Mouse (Mus musculus): ENCODE measurements at regions not wholly inside any gene's neighbourhood (a gene's known extent, or its start where the extent isn't known, plus 50 kb on each side); places are given as distances from the start of the nearest gene placed in this dataset.

DNA sequence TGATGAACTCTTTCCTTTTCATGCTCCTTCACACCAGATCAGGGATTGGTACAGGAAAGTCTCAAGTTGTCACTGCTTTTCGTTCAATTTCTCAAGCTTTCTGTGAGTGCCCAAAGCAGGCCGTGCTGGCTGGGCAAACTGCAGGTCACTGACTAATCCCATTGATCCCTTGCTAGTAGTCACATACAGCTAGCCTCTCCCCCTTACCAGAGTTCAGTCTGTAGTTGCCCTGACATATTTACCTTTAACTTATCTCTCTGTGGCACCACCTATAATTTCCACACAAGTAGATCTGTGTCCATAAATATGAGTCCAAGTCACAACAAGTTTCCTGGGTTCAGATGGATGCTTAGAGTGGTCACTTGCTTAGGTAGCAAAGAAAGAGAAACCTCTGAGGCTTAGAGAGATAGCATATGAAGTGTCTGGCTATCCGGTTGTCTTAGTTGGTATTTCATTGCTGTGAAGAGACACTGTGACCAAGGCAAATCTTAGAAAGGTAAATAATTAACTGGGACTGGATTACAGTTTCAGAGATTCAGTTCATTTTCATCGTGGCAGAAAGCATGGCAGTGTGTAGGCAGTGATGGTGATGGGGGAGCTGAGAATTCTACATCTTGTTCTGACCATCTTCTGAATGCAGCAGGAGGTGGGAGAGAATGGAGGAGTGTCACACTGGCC, 362.8 kb upstream of the Pcsk5 start:
- intact Hi-C loops (cut with DNase I): no loop called here
- no peak for DNase-seq (ENCODE audit: low spot score)

DNA sequence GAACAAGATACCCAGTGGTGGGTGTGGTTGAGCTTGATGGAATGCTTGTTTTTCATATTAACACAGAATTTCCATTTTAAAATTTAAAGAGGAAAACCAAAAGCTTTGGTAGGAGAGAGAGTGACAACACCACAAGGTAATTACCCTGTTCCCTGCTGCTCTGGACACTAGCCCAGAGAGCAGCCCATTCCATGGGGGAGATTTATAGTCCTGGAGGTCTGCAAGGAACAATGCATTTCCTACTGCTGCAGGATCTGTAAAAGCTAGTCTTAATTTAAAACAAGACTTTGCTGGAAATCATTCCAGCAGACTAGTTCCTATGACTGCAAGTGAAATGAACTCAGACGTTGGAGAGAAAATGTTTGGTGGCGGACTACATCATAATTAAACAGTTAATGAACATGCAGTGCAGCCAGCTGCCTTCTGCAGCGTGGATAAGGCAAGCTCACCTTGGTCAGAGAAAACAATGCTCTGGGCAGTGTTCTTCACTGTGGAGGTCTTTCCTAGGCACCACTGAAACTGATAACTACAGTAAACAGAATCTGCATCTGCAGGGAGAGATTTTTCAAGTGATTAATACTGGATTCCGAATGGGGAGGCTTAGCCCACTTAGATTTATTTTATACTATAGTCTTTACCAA, 351.8 kb upstream of the Pcsk5 start:
- intact Hi-C loops (cut with DNase I): no loop called here
- DNase-seq (ENCODE audit: low spot score): no peak

- intact Hi-C loops (cut with DNase I): no loop called here
- no peak for DNase-seq (ENCODE audit: low spot score)
Measured at GRCm38 (mm10) chr19:18188122-18188866, 350.9 kb upstream of the Pcsk5 start.

- intact Hi-C loops (cut with DNase I): no loop called here
- DNase-seq (ENCODE audit: low spot score): no peak
Measured at GRCm38 (mm10) chr19:18185767-18186554, 348.5 kb upstream of the Pcsk5 start.

- no peak for DNase-seq (ENCODE audit: low spot score)
- intact Hi-C loops (cut with DNase I): no loop called here
Measured at GRCm38 (mm10) chr19:18185211-18185610, 347.8 kb upstream of the Pcsk5 start.

DNA sequence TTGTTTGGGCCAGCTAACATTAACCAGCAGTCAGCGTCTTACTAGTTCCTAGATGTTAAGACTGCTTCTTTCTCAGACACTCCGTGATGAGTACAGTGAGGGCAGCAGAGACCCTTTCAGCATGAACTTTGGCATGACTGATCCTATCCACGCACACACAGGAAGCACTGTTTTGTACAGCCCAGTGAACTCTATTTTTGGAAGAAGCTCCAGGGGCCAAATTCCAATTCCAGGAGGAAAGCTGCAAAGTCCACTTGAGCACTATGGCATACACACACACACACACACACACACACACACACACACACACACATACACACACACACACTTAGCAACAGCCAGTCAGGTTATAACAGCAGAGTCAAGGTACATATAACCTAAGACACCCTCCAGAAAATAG, 338.8 kb upstream of the Pcsk5 start:
- DNase-seq (ENCODE audit: low spot score): no peak
- intact Hi-C loops (cut with DNase I): no loop called here

DNA sequence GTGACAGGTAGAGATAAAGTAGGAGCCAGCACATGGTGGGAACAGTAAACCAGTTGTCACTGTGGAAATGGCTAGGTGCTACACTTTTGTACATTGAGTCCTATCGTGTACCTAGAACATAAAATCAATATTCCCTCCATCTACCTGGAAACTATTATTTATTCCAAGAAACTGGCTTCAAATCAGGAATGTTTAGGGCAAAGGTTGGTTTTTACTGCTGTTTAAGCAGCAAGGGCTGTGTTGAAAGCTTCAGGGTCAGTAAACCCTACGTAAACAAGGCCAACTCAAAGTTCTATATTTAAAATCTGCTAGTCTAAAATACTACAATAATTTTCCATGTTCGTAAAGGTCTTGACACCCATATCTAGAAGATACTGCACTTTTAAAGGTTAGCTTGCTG, 309.1 kb upstream of the Pcsk5 start:
- no peak for DNase-seq (ENCODE audit: low spot score)
- intact Hi-C loops (cut with DNase I): no loop called here

- intact Hi-C loops (cut with DNase I): no loop called here
- no peak for DNase-seq (ENCODE audit: low spot score)
Measured at GRCm38 (mm10) chr19:18130936-18131335, 293.5 kb upstream of the Pcsk5 start.

GRCm38 (mm10) chr19:18128786-18129185, 291.4 kb upstream of the Pcsk5 start:
- no peak for DNase-seq (ENCODE audit: low spot score)
- intact Hi-C loops (cut with DNase I): no loop called here

DNA sequence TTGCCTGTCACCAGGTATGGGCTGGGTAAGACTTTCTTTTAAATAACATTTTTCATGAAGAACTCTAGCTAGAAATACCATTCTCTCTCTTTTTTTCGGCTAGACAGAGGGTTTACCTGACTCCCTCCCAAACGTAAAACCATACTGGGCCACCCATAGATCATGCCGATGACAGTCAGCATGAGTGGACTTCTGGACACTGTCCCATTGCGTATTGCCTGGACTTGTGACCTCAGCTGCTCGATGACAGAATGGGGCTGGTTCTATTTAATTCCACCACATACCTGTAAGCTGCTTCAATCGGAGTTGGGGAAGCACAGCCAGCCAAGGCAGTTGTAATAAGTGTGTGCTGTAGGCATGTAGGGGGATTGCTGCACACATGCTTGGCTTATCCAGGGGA, 268.8 kb upstream of the Pcsk5 start:
- intact Hi-C loops (cut with DNase I): no loop called here
- DNase-seq (ENCODE audit: low spot score): no peak

- intact Hi-C loops (cut with DNase I): no loop called here
- DNase-seq (ENCODE audit: low spot score): no peak
Measured at GRCm38 (mm10) chr19:18104590-18104989, 267.2 kb upstream of the Pcsk5 start.

DNA sequence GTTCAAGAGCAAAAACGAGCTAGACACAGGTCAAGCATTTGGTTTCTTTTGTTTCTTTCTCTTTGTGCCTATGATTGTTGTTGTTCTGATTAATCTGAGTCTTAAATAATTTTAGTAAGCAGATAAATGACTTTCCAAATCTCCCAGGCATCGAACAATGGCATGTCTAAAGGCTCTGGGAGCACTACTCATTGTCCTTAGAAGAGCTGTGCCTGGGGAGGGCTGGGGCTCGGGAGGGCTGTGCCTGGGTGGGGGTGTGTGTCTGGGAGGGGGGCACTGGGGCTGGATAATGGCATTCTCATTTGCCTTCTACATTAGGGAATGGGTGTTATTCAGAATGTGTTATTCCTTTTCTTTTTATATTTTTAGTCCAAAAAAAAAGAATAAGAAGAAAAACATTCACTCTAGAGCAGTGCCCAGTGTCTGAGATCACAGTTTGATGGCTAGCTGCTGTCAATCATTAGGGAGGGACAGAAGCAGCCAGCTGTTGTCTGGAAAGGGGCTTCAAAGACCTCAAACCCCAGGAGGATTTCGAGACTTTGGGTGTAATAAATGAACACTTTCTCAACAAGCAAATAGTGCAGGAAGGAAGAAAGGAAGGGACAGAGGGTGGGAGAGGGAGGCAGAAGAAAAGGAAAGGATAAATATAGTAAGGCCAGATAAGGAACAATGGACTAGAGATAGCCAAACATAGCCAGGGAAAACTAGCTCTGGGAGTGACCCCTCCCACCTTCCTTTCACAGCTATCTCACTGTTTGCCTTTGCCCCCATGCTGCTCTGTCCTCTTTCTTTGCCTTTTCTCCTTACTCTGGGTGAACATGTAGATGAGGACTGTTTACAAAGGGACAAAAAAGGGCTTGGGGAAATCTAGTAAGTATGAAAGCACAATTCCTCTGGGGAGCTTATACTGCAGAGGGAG, 264.2 kb upstream of the Pcsk5 start:
- intact Hi-C loops (cut with DNase I): no loop called here
- peak; percentile 1 for DNase-seq (ENCODE audit: low spot score)

DNA sequence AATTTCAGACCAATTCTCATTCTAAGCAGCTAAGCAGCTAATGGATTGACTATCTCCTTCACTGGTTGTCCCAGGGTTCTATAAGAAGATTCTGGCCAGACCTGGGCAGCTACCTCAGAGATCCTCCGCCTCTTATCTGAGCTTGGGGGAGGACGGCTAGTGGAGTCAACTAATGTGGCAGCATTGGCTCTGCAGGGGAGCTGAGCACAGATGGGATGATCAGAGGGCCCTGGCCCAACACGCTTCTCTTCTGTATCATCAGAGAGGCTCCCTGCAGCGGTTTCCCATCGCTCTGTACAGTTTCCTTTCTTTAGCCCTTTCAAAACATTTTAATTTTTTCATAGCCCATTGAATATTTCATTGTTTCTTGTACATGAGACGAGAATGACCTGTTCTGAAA, 245.9 kb upstream of the Pcsk5 start:
- intact Hi-C loops (cut with DNase I): no loop called here

GRCm38 (mm10) chr19:18068919-18069318, 231.5 kb upstream of the Pcsk5 start:
- intact Hi-C loops (cut with DNase I): no loop called here
- DNase-seq (ENCODE audit: low spot score): no peak

More for the DNA sequence above, 245.9 kb upstream of the Pcsk5 start:
- DNase-seq (ENCODE audit: low spot score): no peak

GRCm38 (mm10) chr19:18067855-18068494, 230.5 kb upstream of the Pcsk5 start:
- intact Hi-C loops (cut with DNase I): no loop called here
- no peak for DNase-seq (ENCODE audit: low spot score)

DNA sequence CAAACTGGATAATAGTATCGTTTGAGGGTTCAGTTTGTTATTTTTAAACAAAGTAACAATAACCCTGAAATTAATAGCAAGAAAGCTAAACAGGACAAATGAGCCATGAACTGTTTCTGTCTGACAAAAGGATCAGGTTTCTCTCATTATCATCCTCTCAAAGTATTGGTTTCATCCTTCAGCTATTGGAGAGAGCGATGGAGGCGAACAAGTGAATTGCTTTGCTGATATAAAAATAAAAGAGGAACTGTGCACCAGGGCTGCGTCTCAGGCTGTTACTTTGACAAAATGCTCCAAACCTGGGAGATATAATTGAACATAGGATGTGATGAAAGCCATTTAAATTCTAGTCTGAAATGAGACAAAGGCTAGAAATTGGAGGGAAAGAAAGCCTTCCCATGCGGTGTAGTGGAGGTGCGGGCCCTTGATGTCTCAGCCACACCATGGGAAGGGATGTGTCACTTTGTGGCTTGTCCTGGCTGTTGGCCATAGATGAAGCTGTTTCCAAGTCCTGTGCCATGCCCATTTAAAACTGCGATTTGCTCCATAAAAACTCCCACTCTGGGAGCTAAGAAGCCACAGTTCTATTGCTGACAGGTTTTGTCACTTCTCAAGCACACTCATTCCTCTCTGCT, 219.9 kb upstream of the Pcsk5 start:
- intact Hi-C loops (cut with DNase I): no loop called here
- DNase-seq (ENCODE audit: low spot score): no peak

DNA sequence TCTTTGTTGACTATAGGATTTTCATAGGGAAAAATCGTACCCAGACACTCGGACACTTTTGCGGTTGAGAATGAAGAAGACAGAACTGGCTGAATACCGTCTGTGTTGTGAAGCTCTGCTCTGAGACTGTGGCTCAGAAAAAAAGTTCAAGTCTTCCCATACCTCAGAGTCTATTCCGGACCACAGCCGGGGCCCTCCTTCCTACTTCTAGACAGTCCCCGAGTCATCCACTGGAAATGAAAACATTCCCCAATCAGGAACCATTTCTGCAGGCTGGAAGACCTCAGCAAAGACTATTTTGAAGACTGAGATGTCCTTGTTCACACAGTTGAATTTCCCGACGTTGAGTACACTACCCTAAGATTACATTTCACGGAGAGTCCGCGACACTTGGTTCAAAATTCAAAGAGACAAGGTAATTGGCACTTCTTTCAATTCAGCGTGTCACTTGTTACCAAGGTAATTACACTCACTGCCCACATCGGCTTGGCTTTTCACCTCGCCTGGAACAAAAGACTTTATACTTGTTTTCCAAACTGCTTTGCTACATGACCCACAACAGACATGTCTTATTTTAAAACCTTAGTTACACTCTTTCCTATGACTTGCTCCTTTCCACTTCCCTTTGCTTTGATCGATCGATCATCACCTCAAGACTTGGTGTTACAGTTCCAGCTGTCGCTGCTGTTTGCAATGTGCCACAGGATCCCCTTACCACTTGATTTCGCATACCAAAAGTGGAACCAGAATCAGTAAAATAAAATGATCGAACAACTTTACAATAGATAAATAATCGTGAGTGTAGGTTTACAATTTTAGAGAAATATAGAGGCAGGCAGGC, 219.2 kb upstream of the Pcsk5 start:
- no peak for DNase-seq (ENCODE audit: low spot score)
- intact Hi-C loops (cut with DNase I): no loop called here

DNA sequence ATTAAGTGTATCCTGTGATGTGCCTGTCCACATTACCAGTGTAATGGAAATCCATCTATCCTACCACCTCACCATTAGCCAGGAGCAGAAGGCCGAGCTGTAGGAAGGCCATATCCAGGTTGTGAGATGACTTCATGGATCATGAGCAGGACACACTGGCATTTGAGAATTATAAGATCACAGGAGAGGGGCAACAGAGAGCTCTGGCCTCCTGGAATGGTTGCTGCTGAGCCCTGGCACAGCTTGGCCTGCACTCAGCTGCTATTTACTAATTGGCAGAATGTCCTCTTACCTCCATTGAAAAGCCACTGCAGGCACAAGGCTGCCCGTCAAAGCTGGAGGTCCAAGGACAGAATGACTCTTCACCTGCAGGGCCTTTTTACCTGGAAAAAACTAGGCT, 212.9 kb upstream of the Pcsk5 start:
- no peak for DNase-seq (ENCODE audit: low spot score)
- intact Hi-C loops (cut with DNase I): no loop called here

Measured in heart, postnatal 25 days (tissue).